Mouse (Mus musculus) neural tube, embryonic 10.5 days (tissue): ENCODE data around the gene Herc2.

ENCODE experiments used
- DNase-seq: peaks from one replicate; pipeline ENCODE4 v3.0.0-alpha.2; 2017; ENCODE audit warnings: low spot score; ENCODE audit errors: extremely low spot score

Herc2 gene

GRCm38 (mm10) chr7:56191041-56191440 is 141.0 kb downstream of the Herc2 start:
- no peak for DNase-seq

- no peak for DNase-seq
These were observed 141.7 kb downstream of the Herc2 start for GRCm38 (mm10) chr7:56191661-56192060.

GRCm38 (mm10) chr7:56201483-56202218 is 151.7 kb downstream of the Herc2 start:
- no peak for DNase-seq

- no peak for DNase-seq
These were observed 152.8 kb downstream of the Herc2 start for GRCm38 (mm10) chr7:56202843-56203242.

DNA sequence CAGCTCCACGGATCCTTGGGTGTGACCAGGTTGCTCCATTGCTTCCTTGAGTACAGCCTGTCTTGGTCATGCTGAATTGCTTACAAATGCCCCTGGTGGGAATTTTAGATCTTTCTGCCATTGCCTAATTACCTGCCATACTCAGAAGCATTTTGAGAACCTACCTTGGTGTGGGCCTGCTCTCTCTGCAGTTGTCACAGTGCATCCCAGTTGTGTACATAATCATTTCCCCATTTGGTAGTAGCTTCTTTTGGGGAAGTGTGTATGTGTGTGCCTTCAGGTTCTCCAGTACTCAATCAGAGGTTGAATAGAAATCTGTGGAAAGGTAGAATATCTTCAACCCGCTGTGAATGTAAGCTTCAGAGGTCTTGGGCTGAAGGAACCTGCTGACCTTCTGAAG is 153.3 kb downstream of the Herc2 start:
- DNase-seq: no peak

DNA sequence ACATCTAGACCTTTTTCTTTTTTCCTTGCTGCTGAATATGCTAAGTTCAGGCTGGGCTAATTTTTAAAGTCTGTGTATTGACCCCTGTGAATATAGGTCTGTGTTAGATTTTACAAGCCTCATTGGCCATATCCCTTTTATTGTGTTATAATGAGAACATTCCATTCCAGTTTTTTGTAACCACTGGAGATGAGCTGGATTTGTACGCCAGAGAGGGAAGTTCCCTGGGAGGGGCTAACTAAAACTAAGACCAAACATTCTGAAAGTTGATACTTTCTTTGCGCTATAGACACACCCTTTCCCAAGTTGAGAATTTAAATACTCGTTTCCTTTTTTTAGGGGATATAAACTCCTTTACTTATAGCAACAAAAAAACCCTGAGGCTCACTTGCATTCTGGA is 154.9 kb downstream of the Herc2 start:
- no peak for DNase-seq

GRCm38 (mm10) chr7:56220811-56221210 is 170.8 kb downstream of the Herc2 start:
- no peak for DNase-seq

DNA sequence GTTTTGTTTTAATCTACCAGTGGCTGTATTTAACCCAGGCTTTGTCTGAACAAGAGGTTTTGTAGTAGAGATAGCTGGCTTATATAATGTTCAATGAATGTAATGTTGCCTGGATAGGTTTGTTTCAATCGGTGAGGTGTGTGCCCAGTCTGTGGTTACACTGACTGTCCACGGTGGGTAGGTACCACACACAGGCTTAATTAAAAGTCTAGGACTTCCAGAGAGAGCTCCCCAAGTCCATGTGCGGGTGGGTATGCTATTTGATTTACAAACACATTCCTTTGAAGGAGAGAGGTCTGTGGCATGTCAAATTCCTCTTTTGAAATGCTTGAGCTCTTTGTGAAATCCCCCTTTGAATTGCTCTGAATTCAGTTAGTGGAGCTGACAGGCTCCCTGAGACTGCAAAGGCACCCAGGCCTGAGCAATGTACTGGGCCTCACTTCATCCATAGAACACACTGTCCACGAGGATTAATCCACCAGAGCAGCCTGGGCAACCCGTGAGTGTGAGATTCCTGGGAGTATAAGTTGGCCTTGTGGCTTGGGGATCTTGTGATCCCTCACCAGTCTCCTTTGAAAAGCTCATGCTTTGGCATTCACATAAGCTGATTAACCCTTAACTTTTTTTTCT is 185.9 kb downstream of the Herc2 start:
- DNase-seq: no peak

DNA sequence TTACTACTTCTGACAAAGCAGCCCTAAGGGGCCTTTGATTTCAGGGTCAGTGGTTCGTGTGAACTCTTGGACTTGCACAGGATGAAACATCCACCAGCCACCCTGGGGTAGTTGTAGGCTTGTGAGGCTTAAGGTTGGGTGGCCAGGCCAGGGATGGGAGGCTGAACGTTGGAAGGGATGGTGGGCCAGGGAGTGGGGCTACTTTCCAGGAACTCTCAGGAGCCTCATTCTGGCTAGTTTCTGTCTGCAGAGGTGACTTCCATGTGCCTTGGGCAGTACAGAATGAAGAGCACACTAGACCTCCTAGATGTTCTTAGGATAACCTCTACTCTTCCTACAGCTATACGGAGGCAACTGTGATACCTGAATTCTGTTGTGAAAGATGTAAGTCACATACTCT is 186.6 kb downstream of the Herc2 start:
- DNase-seq: no peak

DNA sequence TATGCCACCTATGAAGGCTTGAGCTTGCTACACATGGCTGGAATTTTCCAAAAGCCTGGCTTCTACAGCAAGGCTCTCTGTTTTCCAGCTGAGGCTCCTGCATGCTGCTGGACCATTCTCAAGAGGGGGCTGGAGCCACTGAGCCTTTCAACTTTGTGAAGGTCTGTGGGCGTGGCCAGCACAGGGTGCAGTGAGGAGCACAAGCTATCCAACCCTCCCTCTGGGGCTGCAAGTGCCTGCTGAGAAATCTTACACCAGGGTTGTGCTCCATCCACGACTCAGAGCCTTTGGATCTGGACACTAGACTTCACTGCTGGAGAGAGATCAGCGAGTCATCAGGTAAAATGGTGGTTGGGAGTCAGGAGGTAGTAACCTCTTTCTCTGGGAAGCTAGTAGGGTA is 189.5 kb downstream of the Herc2 start, which contains the start of gene Oca2:
Oca2 (plus strand) TSS at position 218 of the 400 bp plus-strand sequence.
- no peak for DNase-seq

- no peak for DNase-seq
These were observed 204.6 kb downstream of the Herc2 start for GRCm38 (mm10) chr7:56254568-56254967.

DNA sequence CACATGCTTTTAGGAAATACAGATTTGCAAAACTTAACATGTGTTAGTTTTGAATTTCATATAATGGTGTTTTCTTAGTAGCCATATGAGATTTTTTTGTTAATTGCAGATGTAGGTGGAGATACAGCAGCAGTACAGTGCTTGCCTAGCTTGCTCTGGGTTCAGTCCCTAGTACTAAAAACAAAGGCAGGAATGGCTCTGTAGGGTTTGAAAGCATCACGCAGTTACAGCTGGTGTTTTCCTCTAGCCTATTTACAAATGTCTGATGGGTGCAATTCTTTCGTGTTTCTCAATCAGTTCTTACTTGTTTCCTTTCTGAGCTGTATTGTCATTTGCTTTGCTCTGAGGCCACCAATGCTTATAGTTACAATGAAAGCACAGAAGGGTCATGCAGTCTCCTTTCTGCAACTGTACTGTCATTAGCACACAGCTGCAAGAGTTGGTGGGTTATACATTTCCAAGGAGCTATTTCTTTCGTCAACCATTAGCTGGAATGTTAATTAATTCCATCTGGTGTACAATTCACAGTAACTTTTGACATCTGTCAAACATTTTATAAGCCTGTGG is 208.0 kb downstream of the Herc2 start:
- DNase-seq: no peak

GRCm38 (mm10) chr7:56277506-56277905 is 227.5 kb downstream of the Herc2 start:
- no peak for DNase-seq
